Comparison of ENCODE assay signal across 10 mouse cellular contexts in the genomic region with DNA sequence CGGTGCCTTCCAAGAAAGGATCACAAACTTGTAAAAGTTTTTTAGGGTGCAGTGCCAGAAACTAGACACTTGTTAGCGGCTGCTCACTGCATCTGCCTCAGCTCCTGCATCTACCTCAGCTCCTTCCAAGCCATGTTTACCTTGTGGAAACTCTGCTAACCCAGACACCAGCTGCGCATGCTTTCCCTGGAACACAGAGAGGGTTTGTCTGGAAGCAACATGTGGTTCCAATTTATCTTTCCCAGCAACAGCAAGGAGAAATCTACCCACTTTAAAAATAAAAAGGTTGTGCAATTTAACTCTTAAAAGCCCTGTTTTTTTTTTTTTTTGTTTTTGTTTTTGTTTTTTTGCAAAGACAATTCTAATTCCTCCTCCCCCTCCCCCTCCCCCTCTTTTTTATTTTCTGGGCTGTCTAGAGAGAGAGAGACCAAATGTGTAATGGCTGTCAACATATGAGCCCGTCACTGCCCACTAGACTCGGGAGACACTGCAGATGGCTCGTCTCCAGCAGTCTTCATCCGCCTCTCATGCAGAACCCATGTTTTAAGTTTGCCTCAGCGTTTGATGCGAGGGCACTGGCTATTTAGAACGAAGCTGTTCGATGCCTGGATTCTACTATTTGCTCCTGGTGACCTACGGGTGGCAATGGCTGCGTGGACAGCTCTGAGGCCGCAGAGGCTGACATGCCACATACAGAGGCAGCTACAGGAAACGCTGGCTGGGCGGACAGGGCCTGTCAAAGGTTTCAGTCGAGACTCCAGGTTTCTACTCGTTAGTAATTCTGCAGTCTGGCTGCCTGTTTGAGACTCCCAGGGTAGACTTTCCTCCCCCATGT.
DNase-seq lines count a peak whose midpoint lies in the region; ATAC-seq lines count a peak whose summit lies in the region.
"Had no signal": no experiment of that assay in that cellular context is flagged by ENCODE, and none has a peak within 500 bp of the region (broad histone marks: within the 10 kb centered on the region; RNA-seq: fewer than 3 reads in every experiment).

No protein-coding gene starts in this region.

- no peak for ATAC-seq in heart, embryonic 11.5 days (replicated peaks; ENCODE audit: insufficient number of reproducible peaks, low FRiP score, low TSS enrichment)

- no peaks in the 10 kb centered on the region for H3K27me3 ChIP-seq in heart, embryonic 11.5 days (ENCODE audit: control insufficient read depth, insufficient read depth, low read length)
- H3K27me3 ChIP-seq in embryonic facial prominence, embryonic 10.5 days (replicated peaks; ENCODE audit: low read depth, poor library complexity, severe bottlenecking) = no peaks in the 10 kb centered on the region
- H3K27me3 ChIP-seq in limb, embryonic 10.5 days (ENCODE audit: low read depth, poor library complexity, severe bottlenecking) = no peaks in the 10 kb centered on the region

- peak overlapping the region; percentile 46 for H3K27ac ChIP-seq in heart, embryonic 11.5 days (ENCODE audit: low read depth, low read length)
- H3K27ac ChIP-seq in embryonic facial prominence, embryonic 10.5 days (replicated peaks) = peak overlapping the region; percentile 86
- H3K27ac ChIP-seq in limb, embryonic 10.5 days = peak overlapping the region; percentile 90
- H3K27ac ChIP-seq: layer of hippocampus, adult 2 months had no signal

- H3K9ac ChIP-seq in heart, embryonic 11.5 days (ENCODE audit: low read depth, low read length) = no peak overlapping the region

- WGBS in heart, embryonic 11.5 days (ENCODE audit: insufficient replicate concordance) = 55% methylated on average over 18 of the region's 18 CpGs
- WGBS in embryonic facial prominence, embryonic 10.5 days = 40% methylated on average over 18 of the region's 18 CpGs
- WGBS in limb, embryonic 10.5 days = 27% methylated on average over 18 of the region's 18 CpGs

- H3K9me3 ChIP-seq in heart, embryonic 11.5 days (replicated peaks; ENCODE audit: control insufficient read depth, low read length) = no peaks in the 10 kb centered on the region
- H3K9me3 ChIP-seq in embryonic facial prominence, embryonic 10.5 days = peaks cover 3% of the 10 kb centered on the region; the same call in 1 of the 2 replicates
- no peaks in the 10 kb centered on the region for H3K9me3 ChIP-seq in limb, embryonic 10.5 days (replicated peaks)

- no peak for DNase-seq in heart, postnatal 36 days
- peak; percentile 74 for DNase-seq in 3T3-L1 (ENCODE audit: low read depth, low spot score)
- DNase-seq in embryonic facial prominence, embryonic 10.5 days (ENCODE audit: low spot score) = peak; percentile 73
- peak; percentile 63 for DNase-seq in limb, embryonic 10.5 days (ENCODE audit: low spot score)
- no peak for DNase-seq in testis, postnatal 10 days (ENCODE audit: low spot score)
- DNase-seq in urinary bladder, postnatal 14 days (ENCODE audit: low spot score) = no peak
- no peak for DNase-seq in thymus, postnatal 36 days
- DNase-seq: adrenal gland, postnatal 14 days had no signal

- intact Hi-C loops in heart, postnatal 36 days (cut with DNase I) = loop anchor here (2.0 kb wide), 1 partner anchor 43 kb away; no protein-coding TSS in a partner anchor

- no peaks in the 10 kb centered on the region for H3K36me3 ChIP-seq in heart, embryonic 11.5 days (ENCODE audit: control insufficient read depth, insufficient read depth, low read length)
- H3K36me3 ChIP-seq in embryonic facial prominence, embryonic 10.5 days (replicated peaks) = peaks cover 3% of the 10 kb centered on the region; the same call in 1 of the 2 replicates
- H3K36me3 ChIP-seq in limb, embryonic 10.5 days = no peaks in the 10 kb centered on the region; the same call in 1 of the 2 replicates

- H3K4me1 ChIP-seq in heart, embryonic 11.5 days (ENCODE audit: control insufficient read depth, insufficient read depth, low read length) = peaks cover 42% of the 10 kb centered on the region
- H3K4me1 ChIP-seq in embryonic facial prominence, embryonic 10.5 days = peaks cover 33% of the 10 kb centered on the region
- H3K4me1 ChIP-seq in limb, embryonic 10.5 days = peaks cover 46% of the 10 kb centered on the region

- no peak overlapping the region for H3K4me3 ChIP-seq in heart, embryonic 11.5 days (ENCODE audit: low read depth, low read length)
- peak overlapping the region; percentile 37; the same call in 1 of the 2 replicates for H3K4me3 ChIP-seq in embryonic facial prominence, embryonic 10.5 days
- peak overlapping the region; percentile 28; the same call in 1 of the 2 replicates for H3K4me3 ChIP-seq in limb, embryonic 10.5 days
- H3K4me3 ChIP-seq: layer of hippocampus, adult 2 months had no signal

- H3K4me2 ChIP-seq in heart, embryonic 11.5 days = no peak overlapping the region

Comparison
In these comparisons a context has a peak if more than half of its experiments do, and no peak if none do; other contexts are left out.
1. DNase-seq: peak in 3T3-L1 (single experiment), embryonic facial prominence, embryonic 10.5 days (single experiment) and limb, embryonic 10.5 days (single experiment); none in heart, postnatal 36 days (0 of 2), testis, postnatal 10 days (single experiment), urinary bladder, postnatal 14 days (single experiment) and thymus, postnatal 36 days (0 of 2).
2. Peak in every context shown above with its lines, with median percentiles within 50 percentile points of each other: H3K27ac ChIP-seq.